Mouse (Mus musculus) neural tube, embryonic 11.5 days (tissue): ENCODE data around the gene Lrrc20. TPM values are rescaled to one million over a fixed set of nuclear protein-coding genes. Genes with fewer than 3 reads are reported as not detected.

Source experiments
- ATAC-seq: fragments of 200-750 bp; cut with Nextera tagmentation; 2 replicates; pipeline ENCODE4 v1.8.0; 2017; ENCODE audit warnings: moderate number of reproducible peaks, mild to moderate bottlenecking, moderate TSS enrichment, moderate library complexity; ENCODE audit not compliant: insufficient read depth, low FRiP score, low TSS enrichment
- DNase-seq: peaks from one replicate; pipeline ENCODE4 v3.0.0-alpha.2; 2015; ENCODE audit warnings: low spot score
- H3K27ac ChIP-seq: fragments of 300-500 bp; sonication (generic); 2 replicates; pipeline ENCODE4 v1.5.1; 2014; ENCODE audit warnings: low read depth, mild to moderate bottlenecking, low read length
- H3K27me3 ChIP-seq: fragments of 300-500 bp; sonication (generic); 2 replicates; pipeline ENCODE4 v1.6.1; 2014; ENCODE audit warnings: mild to moderate bottlenecking, low read length, mixed read lengths; ENCODE audit not compliant: control insufficient read depth, insufficient read depth
- H3K36me3 ChIP-seq: fragments of 300-500 bp; sonication (generic); 2 replicates; pipeline ENCODE4 v1.6.1; 2014; ENCODE audit warnings: mild to moderate bottlenecking, low read length, moderate library complexity, mixed read lengths; ENCODE audit not compliant: control insufficient read depth, insufficient read depth
- H3K4me1 ChIP-seq: fragments of 300-500 bp; sonication (generic); 2 replicates; pipeline ENCODE4 v1.6.1; 2014; ENCODE audit warnings: low read length, mixed read lengths; ENCODE audit not compliant: control insufficient read depth, insufficient read depth
- H3K4me2 ChIP-seq: fragments of 300-500 bp; sonication (generic); 2 replicates; pipeline ENCODE4 v1.6.1; 2014; ENCODE audit warnings: low read depth, mild to moderate bottlenecking, moderate library complexity
- H3K4me3 ChIP-seq: fragments of 300-500 bp; sonication (generic); 2 replicates; pipeline ENCODE4 v1.5.1; 2014; ENCODE audit warnings: low read depth, low read length
- H3K9ac ChIP-seq: fragments of 300-500 bp; sonication (generic); 2 replicates; pipeline ENCODE4 v1.6.1; 2014; ENCODE audit warnings: mild to moderate bottlenecking, low read length
- H3K9me3 ChIP-seq: fragments of 300-500 bp; sonication (generic); 2 replicates; pipeline ENCODE4 v1.6.1; 2016; ENCODE audit warnings: low read length; ENCODE audit not compliant: control insufficient read depth
- WGBS: fragments of 180-500 bp; shearing (Covaris S2); extraction: QIAGEN DNeasy Blood & Tissue Kit; methylation state at CpG from one replicate; pipeline ENCODE4 v1.1.7; 2014; 5-methylcytosine and 5-hydroxymethylcytosine counted together
- polyA plus RNA-seq: library from polyadenylated mRNA; unstranded; fragments of >200 nt; fragmentation: Nextera tagmentation; extraction: Ambion mirVana; gene quantifications from 2 replicates; pipeline ENCODE4 v1.2.1, GENCODE M21; 2014

The Lrrc20 gene
- 10.3 and 12.4 TPM in 2 replicates for polyA plus RNA-seq

DNA sequence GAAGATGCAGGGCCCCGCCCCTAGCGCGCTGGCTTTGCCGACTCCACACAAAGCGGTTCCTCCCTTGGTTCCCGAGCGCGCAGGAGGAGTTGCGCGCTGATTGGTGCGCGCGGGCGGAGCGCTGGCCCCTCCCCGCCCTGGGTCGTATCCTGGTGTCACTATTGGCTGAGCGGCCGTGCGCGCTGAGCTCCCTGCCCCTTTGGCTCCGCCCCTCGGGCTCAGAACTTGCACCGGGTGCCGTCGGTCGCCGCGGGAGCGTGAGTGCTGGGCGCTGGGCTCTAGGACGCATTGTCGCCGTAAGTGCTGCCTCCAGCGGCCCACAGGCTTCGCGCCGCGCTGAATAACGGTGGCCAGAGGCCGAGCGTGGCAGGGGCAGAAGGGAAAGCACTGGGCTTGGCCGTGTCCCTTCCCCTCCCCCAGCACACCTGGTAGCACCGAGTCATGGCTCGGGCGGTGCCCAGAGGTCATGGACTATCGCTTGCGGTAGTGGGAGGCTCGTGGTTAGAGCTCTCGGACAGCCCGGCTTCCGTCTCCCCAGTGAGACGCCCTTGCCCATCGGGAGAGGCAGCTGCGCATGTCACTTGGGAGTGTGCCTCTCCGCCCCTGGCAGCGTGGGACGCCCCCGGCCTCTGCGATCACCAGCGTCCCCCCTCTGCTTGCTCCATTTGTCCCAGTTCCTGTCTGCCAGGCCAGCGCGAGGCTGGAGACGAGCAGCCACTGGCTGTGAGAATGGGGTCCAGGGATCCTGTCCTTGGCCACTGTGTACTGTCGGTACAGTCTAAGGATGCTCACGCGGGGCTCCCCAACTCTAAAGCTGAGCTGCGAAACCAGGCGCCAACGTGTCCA lies at the start of gene Lrrc20:
Lrrc20 (plus strand) TSS at position 208 of the 846 bp plus-strand sequence.
- Histone ChIP-seq H3K4me3 (peak within 1 kb of the TSS; percentile 63), H3K27ac (peak within 1 kb of the TSS; percentile 69), H3K9ac (peak within 1 kb of the TSS; percentile 73), H3K4me2 (peak within 1 kb of the TSS; percentile 88), H3K27me3 (no peaks in the 10 kb centered on the region), H3K4me1 (0 out of 2 replicates have a peak, but pooled peaks cover 2% of the 10 kb centered on the region), H3K9me3 (no peaks in the 10 kb centered on the region), H3K36me3 (no peaks in the 10 kb centered on the region)
- under 1% methylated on average over 68 of the region's 70 CpGs for WGBS
- ATAC-seq (peak; percentile 98), DNase-seq (peak; percentile 98)

GRCm38 (mm10) chr10:61426251-61426757 lies 49.3 kb upstream of the Lrrc20 start:
- Histone ChIP-seq H3K9me3 (no peaks in the 10 kb centered on the region), H3K36me3 (peaks cover 2% of the 10 kb centered on the region; the same call in 1 of the 2 replicates), H3K4me3 (no peak overlapping the region), H3K4me1 (no peaks in the 10 kb centered on the region), H3K27me3 (no peaks in the 10 kb centered on the region), H3K27ac (no peak overlapping the region), H3K9ac (no peak overlapping the region), H3K4me2 (no peak overlapping the region)
- ATAC-seq (no peak), DNase-seq (no peak)
- 54% methylated on average over 2 of the region's 2 CpGs for WGBS

- Histone ChIP-seq H3K4me3 (no peak overlapping the region), H3K9me3 (no peaks in the 10 kb centered on the region), H3K9ac (no peak overlapping the region), H3K4me1 (no peaks in the 10 kb centered on the region), H3K4me2 (no peak overlapping the region), H3K36me3 (peaks cover 6% of the 10 kb centered on the region), H3K27me3 (no peaks in the 10 kb centered on the region), H3K27ac (no peak overlapping the region)
- ATAC-seq, result no peak
- DNase-seq, result no peak
- WGBS, result 97% methylated on average over 6 of the region's 6 CpGs
These were observed 47.6 kb upstream of the Lrrc20 start for GRCm38 (mm10) chr10:61427951-61428350.

DNA sequence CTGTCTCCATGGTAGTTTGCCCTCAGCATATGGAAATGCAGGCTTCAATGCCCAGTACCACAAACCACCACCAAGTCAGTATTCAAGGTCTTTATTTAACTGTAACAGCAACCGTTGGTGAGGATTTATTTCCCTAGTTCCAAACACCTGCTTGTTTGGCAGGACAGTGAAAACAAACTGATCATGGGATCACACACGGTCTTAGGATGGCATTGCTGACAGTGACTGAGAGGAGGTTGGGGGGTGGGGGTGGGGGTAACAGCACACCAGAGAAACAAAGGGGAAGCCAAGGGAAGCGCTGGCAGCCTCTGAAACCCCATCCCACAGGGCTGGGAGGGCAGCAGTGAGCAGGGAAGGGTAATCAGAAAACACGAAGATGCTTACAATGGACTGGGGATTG lies 47.2 kb upstream of the Lrrc20 start:
- H3K9ac ChIP-seq, result no peak overlapping the region
- no peak for ATAC-seq
- 61% methylated on average over 4 of the region's 4 CpGs for WGBS

DNA sequence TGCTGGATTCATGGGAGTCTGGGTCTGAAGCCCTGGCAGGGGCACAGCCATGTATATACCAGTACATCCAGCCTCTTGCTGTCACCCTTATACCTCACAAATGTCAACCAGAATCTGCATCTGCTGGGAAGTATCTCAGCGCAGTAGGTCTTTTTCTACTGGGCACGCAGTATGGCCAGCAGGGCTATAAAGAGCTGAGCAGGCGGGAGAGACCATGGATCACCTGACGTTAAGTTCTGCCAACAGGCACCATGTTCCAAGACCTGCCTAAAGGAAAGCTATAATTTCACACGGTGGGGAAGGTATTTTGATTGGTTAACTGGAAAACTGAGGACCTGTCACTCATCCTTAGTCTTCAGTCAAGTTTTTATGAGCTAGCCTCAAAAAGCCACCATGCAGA lies 46.6 kb upstream of the Lrrc20 start:
- Histone ChIP-seq H3K27me3 (no peaks in the 10 kb centered on the region), H3K4me2 (no peak overlapping the region), H3K27ac (no peak overlapping the region), H3K4me1 (no peaks in the 10 kb centered on the region), H3K36me3 (peaks cover 13% of the 10 kb centered on the region), H3K9me3 (no peaks in the 10 kb centered on the region), H3K9ac (no peak overlapping the region), H3K4me3 (no peak overlapping the region)
- no peak for DNase-seq
- no peak for ATAC-seq
- 94% methylated on average over 5 of the region's 5 CpGs for WGBS

More for the DNA sequence above, 47.2 kb upstream of the Lrrc20 start:
- Histone ChIP-seq H3K9me3 (no peaks in the 10 kb centered on the region), H3K4me3 (no peak overlapping the region), H3K4me2 (no peak overlapping the region), H3K27me3 (no peaks in the 10 kb centered on the region), H3K36me3 (peaks cover 10% of the 10 kb centered on the region), H3K27ac (no peak overlapping the region), H3K4me1 (no peaks in the 10 kb centered on the region)
- no peak for DNase-seq

DNA sequence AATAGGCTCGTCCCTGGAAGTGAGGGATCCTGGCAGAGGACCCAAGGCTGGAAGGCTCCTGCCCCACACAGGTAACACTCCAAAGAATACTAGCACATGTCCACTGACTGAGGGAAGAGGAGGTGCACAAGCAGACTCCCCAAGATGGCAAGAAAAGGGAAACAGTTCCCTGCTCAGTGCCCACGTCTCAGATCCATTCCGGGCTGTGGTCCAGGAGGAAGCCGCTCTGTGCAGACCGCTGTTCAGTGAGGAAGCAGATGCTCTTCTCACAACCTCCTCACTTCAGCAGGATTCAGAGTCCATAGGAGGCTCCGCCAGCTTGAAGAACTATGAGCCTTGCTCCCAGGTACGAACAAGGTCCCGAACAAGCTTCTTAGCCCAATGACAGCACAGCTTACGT lies 44.2 kb upstream of the Lrrc20 start:
- Histone ChIP-seq H3K4me2 (no peak overlapping the region), H3K9ac (no peak overlapping the region), H3K4me3 (no peak overlapping the region), H3K36me3 (peaks cover 13% of the 10 kb centered on the region), H3K27ac (no peak overlapping the region), H3K9me3 (no peaks in the 10 kb centered on the region), H3K4me1 (no peaks in the 10 kb centered on the region), H3K27me3 (no peaks in the 10 kb centered on the region)
- ATAC-seq (no peak), DNase-seq (no peak)
- WGBS, result 93% methylated on average over 9 of the region's 9 CpGs

- no peak overlapping the region for H3K27ac ChIP-seq
- ATAC-seq, result no peak
- DNase-seq, result no peak
- H3K4me1 ChIP-seq, result no peaks in the 10 kb centered on the region
- no peaks in the 10 kb centered on the region; the same call in 1 of the 2 replicates for H3K36me3 ChIP-seq
- no peak overlapping the region for H3K9ac ChIP-seq
- no peaks in the 10 kb centered on the region for H3K9me3 ChIP-seq
- no peak overlapping the region for H3K4me3 ChIP-seq
- H3K27me3 ChIP-seq, result no peaks in the 10 kb centered on the region
- H3K4me2 ChIP-seq, result no peak overlapping the region
- 88% methylated on average over 7 of the region's 7 CpGs for WGBS
These were observed 35.3 kb upstream of the Lrrc20 start for GRCm38 (mm10) chr10:61440202-61440800.

DNA sequence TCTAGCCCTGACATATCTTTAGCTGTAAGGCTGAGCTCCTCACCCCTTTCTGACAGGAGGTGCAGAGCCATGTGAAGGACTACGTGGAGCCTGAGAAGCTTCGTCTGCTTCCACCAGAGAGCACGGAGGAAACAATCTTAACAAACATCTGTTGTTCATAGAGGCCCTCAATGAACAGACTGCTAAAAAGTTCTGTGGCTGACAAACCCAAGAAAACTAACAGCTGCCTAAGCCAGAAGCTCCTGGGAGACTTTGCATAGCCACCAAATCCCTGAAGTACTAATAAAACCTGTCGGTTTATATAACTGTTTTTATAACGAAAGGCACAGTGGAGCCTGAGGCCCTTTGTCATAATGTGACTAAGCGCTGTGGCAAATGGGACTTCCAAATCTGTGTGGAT lies 32.1 kb upstream of the Lrrc20 start:
- no peak for DNase-seq
- no peak overlapping the region for H3K4me2 ChIP-seq
- H3K9me3 ChIP-seq, result no peaks in the 10 kb centered on the region
- H3K27me3 ChIP-seq, result no peaks in the 10 kb centered on the region
- WGBS, result 79% methylated on average over 6 of the region's 6 CpGs
- H3K4me3 ChIP-seq, result no peak overlapping the region
- H3K36me3 ChIP-seq, result no peaks in the 10 kb centered on the region
- H3K27ac ChIP-seq, result no peak overlapping the region
- ATAC-seq, result no peak
- H3K9ac ChIP-seq, result no peak overlapping the region
- no peaks in the 10 kb centered on the region for H3K4me1 ChIP-seq
